Mouse (Mus musculus): ENCODE measurements around the gene Hif3a. TPM values are rescaled to one million over a fixed set of nuclear protein-coding genes. Genes with fewer than 3 reads are reported as not detected.
A peak's percentile ranks its signal among the peaks of the same experiment; 100 is the strongest.

Hif3a gene
- polyA plus RNA-seq, 1 experiment = not detected

GRCm38 (mm10) chr7:16992451-16992807 lies 69.8 kb downstream of the Hif3a start, which contains the start of gene Ccdc8:
Ccdc8 (plus strand) TSS chr7:16992708.
- Histone ChIP-seq H3K4me1 (ENCODE audit: control insufficient read depth, insufficient read depth, low read length) (peaks cover 40% of the 10 kb centered on the region), H3K27ac (ENCODE audit: insufficient read depth, low read depth, low read length) (no peak within 1 kb of the TSS), H3K4me3 (ENCODE audit: insufficient read depth, low read depth, low read length) (no peak within 1 kb of the TSS)
- 96% methylated on average over 5 of the region's 5 CpGs for WGBS
- TF ChIP-seq CTCF (IDR thresholded peaks at IDR 0.05; ENCODE audit: insufficient read depth, low read depth, low read length) (no peak), POLR2A (IDR thresholded peaks at IDR 0.05; ENCODE audit: insufficient read depth, low read depth, low read length) (no peak)

- TF ChIP-seq CTCF (IDR thresholded peaks at IDR 0.05; ENCODE audit: insufficient read depth, low read depth, low read length) = no peak
- H3K4me1 ChIP-seq (ENCODE audit: control insufficient read depth, insufficient read depth, low read length) = peaks cover 44% of the 10 kb centered on the region
- 58% methylated on average over 18 of the region's 18 CpGs for WGBS
- H3K27ac ChIP-seq (ENCODE audit: insufficient read depth, low read depth, low read length) = no peak overlapping the region
- no peak overlapping the region for H3K4me3 ChIP-seq (ENCODE audit: insufficient read depth, low read depth, low read length)
Measured at GRCm38 (mm10) chr7:16991681-16992450, 70.4 kb downstream of the Hif3a start.

- no peak overlapping the region for H3K27ac ChIP-seq (ENCODE audit: insufficient read depth, low read depth, low read length)
- H3K4me1 ChIP-seq (ENCODE audit: control insufficient read depth, insufficient read depth, low read length) = peaks cover 45% of the 10 kb centered on the region
Measured at GRCm38 (mm10) chr7:16990006-16990744, 72.1 kb downstream of the Hif3a start.

GRCm38 (mm10) chr7:16988405-16988804 lies 73.8 kb downstream of the Hif3a start:
- no peak overlapping the region for H3K4me3 ChIP-seq (ENCODE audit: insufficient read depth, low read depth, low read length)
- WGBS = 29% methylated on average over 3 of the region's 3 CpGs
- H3K4me1 ChIP-seq (ENCODE audit: control insufficient read depth, insufficient read depth, low read length) = peaks cover 38% of the 10 kb centered on the region
- peak overlapping the region; percentile 77 for H3K27ac ChIP-seq (ENCODE audit: insufficient read depth, low read depth, low read length)
- TF ChIP-seq POLR2A (IDR thresholded peaks at IDR 0.05; ENCODE audit: insufficient read depth, low read depth, low read length) (no peak), CTCF (IDR thresholded peaks at IDR 0.05; ENCODE audit: insufficient read depth, low read depth, low read length) (no peak)

More at GRCm38 (mm10) chr7:16990006-16990744, 72.1 kb downstream of the Hif3a start:
- TF ChIP-seq POLR2A (IDR thresholded peaks at IDR 0.05; ENCODE audit: insufficient read depth, low read depth, low read length) (no peak), CTCF (IDR thresholded peaks at IDR 0.05; ENCODE audit: insufficient read depth, low read depth, low read length) (no peak)
- no peak overlapping the region for H3K4me3 ChIP-seq (ENCODE audit: insufficient read depth, low read depth, low read length)
- 23% methylated on average over 15 of the region's 15 CpGs for WGBS

GRCm38 (mm10) chr7:16987541-16988149 lies 74.6 kb downstream of the Hif3a start:
- TF ChIP-seq CTCF (IDR thresholded peaks at IDR 0.05; ENCODE audit: insufficient read depth, low read depth, low read length) (no peak), POLR2A (IDR thresholded peaks at IDR 0.05; ENCODE audit: insufficient read depth, low read depth, low read length) (no peak)
- peaks cover 37% of the 10 kb centered on the region for H3K4me1 ChIP-seq (ENCODE audit: control insufficient read depth, insufficient read depth, low read length)
- peak overlapping the region; percentile 77 for H3K27ac ChIP-seq (ENCODE audit: insufficient read depth, low read depth, low read length)
- 26% methylated on average over 7 of the region's 7 CpGs for WGBS
- no peak overlapping the region for H3K4me3 ChIP-seq (ENCODE audit: insufficient read depth, low read depth, low read length)

- TF ChIP-seq CTCF (IDR thresholded peaks at IDR 0.05; ENCODE audit: insufficient read depth, low read depth, low read length) = no peak
- 0 out of 2 replicates have a peak, but pooled peaks have one; percentile 19 for TF ChIP-seq POLR2A (IDR thresholded peaks at IDR 0.05; ENCODE audit: insufficient read depth, low read depth, low read length)
- WGBS = 16% methylated on average over 26 of the region's 26 CpGs
- Histone ChIP-seq H3K4me3 (ENCODE audit: insufficient read depth, low read depth, low read length) (peak within 1 kb of the TSS; percentile 62), H3K27ac (ENCODE audit: insufficient read depth, low read depth, low read length) (peak within 1 kb of the TSS; percentile 93), H3K4me1 (ENCODE audit: control insufficient read depth, insufficient read depth, low read length) (peaks cover 28% of the 10 kb centered on the region)
Measured at GRCm38 (mm10) chr7:16982859-16983568, 79.2 kb downstream of the Hif3a start, which contains the start of gene Gm42372. Gm42372 (plus strand) TSS chr7:16983086.

Other genes with a start within 250 kb of the Hif3a start
- not detected in 2 replicates for gene Strn4, start 246.5 kb downstream of the Hif3a start, polyA plus RNA-seq (2012; ENCODE audit: insufficient read depth, insufficient read length, low replicate concordance, missing spikeins)
- not detected in 2 replicates for gene Fkrp, start 245.7 kb downstream of the Hif3a start, polyA plus RNA-seq (2012; ENCODE audit: insufficient read depth, insufficient read length, low replicate concordance, missing spikeins)
- not detected in 2 replicates for gene Prkd2, start 219.5 kb downstream of the Hif3a start, polyA plus RNA-seq (2012; ENCODE audit: insufficient read depth, insufficient read length, low replicate concordance, missing spikeins)
- not detected in 2 replicates for gene Dact3, start 187.1 kb downstream of the Hif3a start, polyA plus RNA-seq (2012; ENCODE audit: insufficient read depth, insufficient read length, low replicate concordance, missing spikeins)
- gene Gng8, start 170.6 kb downstream of the Hif3a start, polyA plus RNA-seq (2012; ENCODE audit: insufficient read depth, insufficient read length, low replicate concordance, missing spikeins) = not detected in 2 replicates
- not detected in 2 replicates for gene Ptgir, start 155.9 kb downstream of the Hif3a start, polyA plus RNA-seq (2012; ENCODE audit: insufficient read depth, insufficient read length, low replicate concordance, missing spikeins)
- gene Calm3, start 138.3 kb downstream of the Hif3a start, polyA plus RNA-seq (2012; ENCODE audit: insufficient read depth, insufficient read length, low replicate concordance, missing spikeins) = 1,020 and 1,388 TPM in 2 replicates
- not detected in 2 replicates for gene Pnmal2, start 117.7 kb downstream of the Hif3a start, polyA plus RNA-seq (2012; ENCODE audit: insufficient read depth, insufficient read length, low replicate concordance, missing spikeins)
- gene Pnmal1, start 102.7 kb downstream of the Hif3a start, polyA plus RNA-seq (2012; ENCODE audit: insufficient read depth, insufficient read length, low replicate concordance, missing spikeins) = not detected in 2 replicates
- not detected in 2 replicates for gene Gm42372, start 79.3 kb downstream of the Hif3a start, polyA plus RNA-seq (2012; ENCODE audit: insufficient read depth, insufficient read length, low replicate concordance, missing spikeins)
- not detected in 2 replicates for gene Ccdc8, start 69.7 kb downstream of the Hif3a start, polyA plus RNA-seq (2012; ENCODE audit: insufficient read depth, insufficient read length, low replicate concordance, missing spikeins)
- not detected in 2 replicates for gene Ppp5c, start 34.5 kb downstream of the Hif3a start, polyA plus RNA-seq (2012; ENCODE audit: insufficient read depth, insufficient read length, low replicate concordance, missing spikeins)
- not detected in 2 replicates for gene Psg16, start 11.6 kb upstream of the Hif3a start, polyA plus RNA-seq (2012; ENCODE audit: insufficient read depth, insufficient read length, low replicate concordance, missing spikeins)
- gene Ceacam3, start 87.9 kb upstream of the Hif3a start, polyA plus RNA-seq (2012; ENCODE audit: insufficient read depth, insufficient read length, low replicate concordance, missing spikeins) = not detected in 2 replicates
- gene Psg29, start 141.1 kb upstream of the Hif3a start, polyA plus RNA-seq (2012; ENCODE audit: insufficient read depth, insufficient read length, low replicate concordance, missing spikeins) = not detected in 2 replicates

Measured in olfactory bulb, adult 2 months (tissue).